Mouse (Mus musculus) layer of hippocampus, postnatal 10 days (tissue): ENCODE results near the gene Gm16434. TPM values are rescaled to one million over a fixed set of nuclear protein-coding genes. Genes with fewer than 3 reads are reported as not detected.
"Not testable (repeated sequence)": the region's sequence is repeated elsewhere in the genome, so short reads cannot be mapped to it uniquely, and the experiment has no call there.

Experiments
- DNase-seq, 2 experiments: peaks; one replicate each; pipeline ENCODE4 v3.0.0; 2021; ENCODE audit warnings: low spot score in 2 of 2
- long read RNA-seq: library from polyadenylated mRNA; stranded (forward); transcript quantifications from one replicate; pipeline ENCODE4 v2.0.0, GENCODE M21; 2023
- total RNA-seq, 2 experiments: library from RNA; stranded (reverse); gene quantifications; 2 replicates each; pipeline ENCODE4 v1.2.3; 2021

Gm16434 gene
- total RNA-seq, result not detected
- long read RNA-seq, result 0 reads

- DNase-seq, result not testable (repeated sequence)
These were observed at the start of gene Gm16434 for GRCm38 (mm10) chr14:7194440-7194839. TSS of gene Gm16434 (minus strand) at chr14:7194540.

GRCm38 (mm10) chr14:7243498-7243897 is 49.2 kb upstream of the Gm16434 start:
- peak in 1 of 2 experiments; percentile 10 for DNase-seq

GRCm38 (mm10) chr14:7200070-7200469 is 5.7 kb upstream of the Gm16434 start:
- peak; percentile 3 to 8 for DNase-seq

GRCm38 (mm10) chr14:7174483-7174971 is 19.8 kb downstream of the Gm16434 start, which contains the start of gene Gm3512:
TSS of gene Gm3512 (minus strand) at chr14:7174533.
- peak; percentile 3 to 7 for DNase-seq

Other genes starting within 250 kb of the Gm16434 start
- gene Gm6356, start 220.7 kb downstream of the Gm16434 start, total RNA-seq, result not detected
- 1 to 10 TPM in 1 of 2 experiments, under 1 TPM in 1; 0.87 to 1.8 TPM for gene Gm10406, start 167.1 kb downstream of the Gm16434 start, total RNA-seq
- gene Gm3685, start 149.6 kb downstream of the Gm16434 start, total RNA-seq, result not detected
- gene Gm3696, start 93.9 kb downstream of the Gm16434 start, total RNA-seq, result 1 to 10 TPM; 3.8 to 4.7 TPM
- gene Gm6676, start 69.1 kb downstream of the Gm16434 start, total RNA-seq, result not detected
- 1 to 10 TPM; 1.5 to 1.6 TPM for gene Gm3512, start 20.0 kb downstream of the Gm16434 start, total RNA-seq
- gene Gm3727, start 70.2 kb upstream of the Gm16434 start, total RNA-seq, result not detected
- 1 to 10 TPM; 1.4 to 1.5 TPM for gene Gm3739, start 120.5 kb upstream of the Gm16434 start, total RNA-seq
- not detected for gene Gm5797, start 137.9 kb upstream of the Gm16434 start, total RNA-seq
- not detected for gene Gm8374, start 170.6 kb upstream of the Gm16434 start, total RNA-seq